Mouse (Mus musculus) stomach, postnatal 0 days (tissue): ENCODE data around the gene Rgs3.

ENCODE experiments used
- CTCF ChIP-seq: IDR thresholded peaks from 2 replicates; pipeline ENCODE4 v1.5.1; 2016; ENCODE audit warnings: antibody characterized with exemption, low read depth, mild to moderate bottlenecking, moderate library complexity
- EP300 ChIP-seq: optimal IDR thresholded peaks from 2 replicates; pipeline ENCODE3; 2016; ENCODE audit warnings: antibody characterized with exemption

DNA sequence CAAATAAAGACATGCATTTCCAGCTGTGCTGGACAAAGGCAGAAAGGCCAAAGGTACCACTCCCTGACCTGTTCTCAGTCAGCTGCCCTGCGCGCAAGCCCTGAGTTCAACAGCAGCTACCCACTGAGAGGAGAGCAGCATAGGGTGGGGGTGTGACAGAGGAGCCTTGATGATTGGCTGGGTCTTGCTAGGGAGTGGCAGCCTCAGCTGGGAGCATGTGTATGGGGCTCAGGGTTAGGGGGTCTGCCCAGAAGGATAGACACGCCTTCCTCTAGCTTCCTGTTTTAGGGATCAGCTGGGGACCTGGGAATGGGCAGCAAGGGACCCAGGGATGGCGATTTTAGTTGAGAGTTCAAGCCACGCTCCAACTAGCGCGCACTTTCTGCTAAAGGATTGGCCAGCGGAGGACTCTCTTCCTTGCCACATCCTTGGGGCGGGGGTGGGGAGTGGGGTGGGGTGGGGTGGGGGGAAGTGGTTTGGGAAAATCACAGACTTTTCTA lies 113.9 kb downstream of the Rgs3 start:
- TF ChIP-seq CTCF (no peak), EP300 (no peak)
